Mouse (Mus musculus) kidney, embryonic 14.5 days (tissue): Measurements from ENCODE around the gene Lax1. TPM values are rescaled to one million over a fixed set of nuclear protein-coding genes. Genes with fewer than 3 reads are reported as not detected.

Source experiments
- ATAC-seq: fragments of 200-750 bp; cut with Nextera tagmentation; 2 replicates; pipeline ENCODE4 v1.8.0; 2017; ENCODE audit warnings: moderate number of reproducible peaks, mild to moderate bottlenecking, moderate TSS enrichment, moderate library complexity; ENCODE audit not compliant: low FRiP score, low TSS enrichment
- H3K27ac ChIP-seq: fragments of 300-500 bp; sonication (generic); 2 replicates; pipeline ENCODE4 v1.5.1; 2014; ENCODE audit warnings: low read depth, mild to moderate bottlenecking, low read length, moderate library complexity, mixed read lengths
- H3K27me3 ChIP-seq: fragments of 300-500 bp; sonication (generic); 2 replicates; pipeline ENCODE4 v1.6.1; 2014; ENCODE audit warnings: mild to moderate bottlenecking, low read length; ENCODE audit not compliant: control insufficient read depth, insufficient read depth
- H3K36me3 ChIP-seq: fragments of 300-500 bp; sonication (generic); 2 replicates; pipeline ENCODE4 v1.6.1; 2014; ENCODE audit warnings: low read length, mixed read lengths; ENCODE audit not compliant: control insufficient read depth, insufficient read depth
- H3K4me1 ChIP-seq: fragments of 300-500 bp; sonication (generic); 2 replicates; pipeline ENCODE4 v1.6.1; 2014; ENCODE audit warnings: low read length, mixed read lengths; ENCODE audit not compliant: control insufficient read depth, insufficient read depth
- H3K4me2 ChIP-seq: fragments of 300-500 bp; sonication (generic); replicated peaks from 2 replicates; pipeline ENCODE4 v1.6.1; 2014; ENCODE audit warnings: low read depth, mild to moderate bottlenecking, low read length
- H3K4me3 ChIP-seq: fragments of 300-500 bp; sonication (generic); 2 replicates; pipeline ENCODE4 v1.5.1; 2014; ENCODE audit warnings: mild to moderate bottlenecking, low read length
- H3K9ac ChIP-seq: fragments of 300-500 bp; sonication (generic); 2 replicates; pipeline ENCODE4 v1.6.1; 2014; ENCODE audit warnings: low read depth, mild to moderate bottlenecking, low read length, moderate library complexity
- H3K9me3 ChIP-seq: fragments of 300-500 bp; sonication (generic); 2 replicates; pipeline ENCODE4 v1.6.1; 2016; ENCODE audit warnings: low read length; ENCODE audit not compliant: control insufficient read depth
- WGBS: fragments of 180-500 bp; shearing (Covaris S2); extraction: QIAGEN DNeasy Blood & Tissue Kit; methylation state at CpG from one replicate; pipeline ENCODE4 v1.1.7; 2014; 5-methylcytosine and 5-hydroxymethylcytosine counted together
- polyA plus RNA-seq: library from polyadenylated mRNA; unstranded; fragments of >200 nt; fragmentation: Nextera tagmentation; extraction: Ambion mirVana; gene quantifications from 2 replicates; pipeline ENCODE4 v1.2.1, GENCODE M21; 2014

Lax1 gene
- polyA plus RNA-seq, 1 experiment from 2014 or later, result 0.73 TPM

- no peak; the same call in 1 of the 2 replicates for ATAC-seq
- whole genome bisulfite sequencing, result 94% methylated on average over 1 of the region's 1 CpGs
- H3K4me1 ChIP-seq, result peaks cover 23% of the 10 kb centered on the region
- H3K4me3 ChIP-seq, result no peak overlapping the region
- H3K27ac ChIP-seq, result no peak overlapping the region
- no peaks in the 10 kb centered on the region for H3K27me3 ChIP-seq
- H3K4me2 ChIP-seq, result no peak overlapping the region
- H3K36me3 ChIP-seq, result no peaks in the 10 kb centered on the region
- no peak overlapping the region for H3K9ac ChIP-seq
- no peaks in the 10 kb centered on the region for H3K9me3 ChIP-seq
Measured at GRCm38 (mm10) chr1:133694876-133695275, 5.0 kb upstream of the Lax1 start.

- Histone ChIP-seq H3K4me2 (no peak overlapping the region), H3K36me3 (no peaks in the 10 kb centered on the region), H3K27me3 (no peaks in the 10 kb centered on the region), H3K9me3 (no peaks in the 10 kb centered on the region), H3K27ac (0 out of 2 replicates have a peak overlapping the region, but pooled peaks have one; percentile 43), H3K9ac (no peak overlapping the region), H3K4me3 (no peak overlapping the region), H3K4me1 (peaks cover 23% of the 10 kb centered on the region)
- ATAC-seq, result 0 out of 2 replicates have a peak, but pooled peaks have one; percentile 5
- 10% methylated on average over 1 of the region's 1 CpGs for WGBS
Measured at GRCm38 (mm10) chr1:133694301-133694700, 4.4 kb upstream of the Lax1 start.

- WGBS, result 68% methylated on average over 11 of the region's 11 CpGs
- no peak for ATAC-seq
- Histone ChIP-seq H3K9ac (no peak overlapping the region), H3K36me3 (no peaks in the 10 kb centered on the region), H3K4me3 (no peak overlapping the region), H3K27me3 (no peaks in the 10 kb centered on the region), H3K27ac (no peak overlapping the region), H3K4me1 (peaks cover 23% of the 10 kb centered on the region), H3K9me3 (no peaks in the 10 kb centered on the region), H3K4me2 (no peak overlapping the region)
Measured at GRCm38 (mm10) chr1:133693536-133694114, 3.7 kb upstream of the Lax1 start.

- Histone ChIP-seq H3K9me3 (no peaks in the 10 kb centered on the region), H3K9ac (no peak overlapping the region), H3K4me2 (no peak overlapping the region), H3K4me3 (no peak overlapping the region), H3K4me1 (peaks cover 23% of the 10 kb centered on the region), H3K36me3 (no peaks in the 10 kb centered on the region), H3K27me3 (no peaks in the 10 kb centered on the region), H3K27ac (no peak overlapping the region)
- no peak for ATAC-seq
- 18% methylated on average over 4 of the region's 4 CpGs for whole genome bisulfite sequencing
Measured at GRCm38 (mm10) chr1:133692195-133692594, 2.3 kb upstream of the Lax1 start.

GRCm38 (mm10) chr1:133691046-133691445, 1.1 kb upstream of the Lax1 start:
- H3K4me2 ChIP-seq, result no peak overlapping the region
- WGBS, result 96% methylated on average over 6 of the region's 6 CpGs
- no peak for ATAC-seq
- no peaks in the 10 kb centered on the region for H3K36me3 ChIP-seq
- peaks cover 21% of the 10 kb centered on the region for H3K4me1 ChIP-seq
- H3K27me3 ChIP-seq, result no peaks in the 10 kb centered on the region
- no peak overlapping the region for H3K27ac ChIP-seq
- H3K4me3 ChIP-seq, result no peak overlapping the region
- H3K9me3 ChIP-seq, result no peaks in the 10 kb centered on the region
- H3K9ac ChIP-seq, result no peak overlapping the region

GRCm38 (mm10) chr1:133688301-133688700, 1.6 kb downstream of the Lax1 start:
- Histone ChIP-seq H3K4me1 (peaks cover 4% of the 10 kb centered on the region; the same call in 1 of the 2 replicates), H3K4me3 (no peak overlapping the region), H3K36me3 (no peaks in the 10 kb centered on the region), H3K9ac (no peak overlapping the region), H3K9me3 (no peaks in the 10 kb centered on the region), H3K27me3 (no peaks in the 10 kb centered on the region), H3K27ac (no peak overlapping the region), H3K4me2 (no peak overlapping the region)
- WGBS, result 44% methylated on average over 7 of the region's 7 CpGs
- ATAC-seq, result no peak

- Histone ChIP-seq H3K9ac (no peak overlapping the region), H3K9me3 (no peaks in the 10 kb centered on the region), H3K4me3 (no peak overlapping the region), H3K27ac (no peak overlapping the region), H3K36me3 (no peaks in the 10 kb centered on the region), H3K4me2 (no peak overlapping the region), H3K4me1 (peaks cover 4% of the 10 kb centered on the region; the same call in 1 of the 2 replicates), H3K27me3 (no peaks in the 10 kb centered on the region)
- ATAC-seq, result no peak
- WGBS, result 81% methylated on average over 10 of the region's 10 CpGs
Measured at GRCm38 (mm10) chr1:133685749-133686519, 4.0 kb downstream of the Lax1 start.

- Histone ChIP-seq H3K27me3 (no peaks in the 10 kb centered on the region), H3K27ac (no peak overlapping the region), H3K9ac (no peak overlapping the region), H3K4me3 (no peak overlapping the region), H3K4me1 (no peaks in the 10 kb centered on the region), H3K9me3 (no peaks in the 10 kb centered on the region), H3K36me3 (no peaks in the 10 kb centered on the region), H3K4me2 (no peak overlapping the region)
- 81% methylated on average over 3 of the region's 3 CpGs for WGBS
- ATAC-seq, result no peak
Measured at GRCm38 (mm10) chr1:133671801-133672200, 18.1 kb downstream of the Lax1 start.

- Histone ChIP-seq H3K9me3 (no peaks in the 10 kb centered on the region), H3K4me2 (no peak overlapping the region), H3K27ac (no peak overlapping the region), H3K9ac (no peak overlapping the region), H3K4me3 (no peak overlapping the region), H3K4me1 (no peaks in the 10 kb centered on the region), H3K27me3 (no peaks in the 10 kb centered on the region), H3K36me3 (no peaks in the 10 kb centered on the region)
- ATAC-seq, result no peak
- WGBS, result 80% methylated on average over 3 of the region's 3 CpGs
Measured at GRCm38 (mm10) chr1:133671266-133671665, 18.6 kb downstream of the Lax1 start.
